Mouse (Mus musculus) ES-CJ7 (cell line): ENCODE data around the gene Trp73.

Experiments used
- DNase-seq: peaks from one replicate; pipeline ENCODE4 v3.0.0; 2011; ENCODE audit warnings: low read depth, low spot score

Trp73 gene

GRCm38 (mm10) chr4:154037123-154037522 lies 102.9 kb downstream of the Trp73 start:
- no peak for DNase-seq

DNA sequence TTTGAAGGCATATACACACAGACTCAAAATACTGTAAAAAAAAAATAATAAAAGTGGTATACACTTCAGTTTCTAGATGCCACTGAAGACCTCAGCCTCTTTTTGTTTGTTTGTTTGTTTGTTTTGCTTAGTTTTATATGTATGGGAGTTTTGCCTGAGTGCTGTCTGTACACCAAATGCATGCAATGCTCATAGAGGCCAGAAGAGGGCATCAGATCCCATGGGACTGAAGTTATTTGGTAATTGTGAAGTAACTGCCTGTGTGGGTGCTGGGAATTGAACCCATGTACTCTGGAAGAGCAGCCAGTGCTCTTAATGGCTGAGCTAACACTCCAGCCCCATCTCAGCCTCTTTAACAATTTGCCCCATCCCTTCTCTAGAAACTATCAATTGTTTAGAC lies 111.4 kb downstream of the Trp73 start:
- peak; percentile 66 for DNase-seq

DNA sequence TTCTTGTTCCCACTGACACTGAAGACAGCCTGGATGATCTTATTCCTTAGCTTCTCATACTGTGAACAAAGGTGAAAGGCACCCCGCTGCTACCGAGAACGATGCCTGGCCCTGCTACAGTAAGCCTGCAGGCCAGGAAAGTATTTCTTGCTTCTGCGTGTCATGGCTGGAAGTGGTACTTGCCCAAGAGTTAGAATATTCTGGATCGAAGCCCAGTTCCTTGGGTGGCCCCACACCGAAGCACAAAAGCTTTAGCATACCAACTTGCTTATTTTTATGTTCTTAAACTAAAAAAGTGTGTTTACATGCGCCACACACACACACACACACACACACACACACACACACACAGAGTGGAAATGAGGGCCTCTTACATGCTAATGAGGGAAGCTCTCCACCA lies 111.9 kb downstream of the Trp73 start:
- no peak for DNase-seq

DNA sequence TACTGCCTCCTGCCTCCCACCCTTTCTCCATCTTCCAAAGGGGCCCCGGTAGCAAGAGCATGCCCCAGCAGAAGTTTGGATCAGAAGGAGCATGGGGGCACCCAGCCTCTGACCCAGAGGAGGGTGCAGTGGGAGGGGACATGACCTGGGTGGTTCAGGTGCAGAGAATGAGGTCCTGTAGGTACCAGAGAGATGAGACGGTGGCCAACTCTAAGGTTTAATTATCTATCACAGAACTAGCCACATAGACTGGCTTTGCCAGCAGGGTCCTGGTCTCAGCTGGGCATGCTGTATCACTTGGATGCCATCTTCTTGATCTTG lies 113.6 kb downstream of the Trp73 start:
- no peak for DNase-seq

DNA sequence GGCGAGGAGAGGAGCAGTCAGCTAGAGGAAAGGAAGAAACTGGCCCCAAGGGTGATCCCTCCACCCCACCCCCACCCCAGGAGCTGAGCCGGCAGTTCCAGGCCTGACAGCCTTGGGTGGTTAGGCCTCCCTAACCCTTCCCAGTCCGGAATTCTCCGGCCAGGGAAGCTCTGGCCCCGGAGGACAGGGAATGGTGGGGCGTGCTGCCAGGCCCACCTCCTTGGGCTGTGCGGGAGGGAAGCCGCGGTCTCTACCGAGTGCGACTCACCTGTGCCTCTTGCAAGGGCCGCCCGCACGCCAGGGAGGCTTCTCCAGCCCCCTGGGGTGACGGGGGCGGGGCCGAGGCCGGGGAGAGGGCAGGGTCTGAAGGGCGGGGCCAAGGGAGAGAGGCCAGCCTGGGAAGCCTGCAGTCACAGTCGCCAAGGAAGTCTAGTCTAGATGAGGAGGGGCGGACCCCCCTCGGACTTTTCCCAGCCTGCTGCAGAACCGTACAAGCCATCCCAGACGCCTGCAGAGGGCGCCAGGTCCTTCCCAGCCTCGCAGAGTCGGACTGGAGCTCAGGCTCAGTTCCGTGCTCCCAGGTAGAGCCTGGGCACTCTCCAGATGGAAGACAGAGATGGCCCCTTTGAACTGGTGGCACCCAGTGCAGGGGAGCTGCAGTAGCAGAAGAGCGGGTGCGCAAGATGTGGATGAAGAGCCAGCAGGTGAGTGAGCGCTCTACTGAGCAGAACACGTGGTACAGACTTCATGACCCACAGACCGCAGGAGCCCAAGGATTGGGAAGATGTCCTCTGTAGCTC lies 114.2 kb downstream of the Trp73 start, which contains the start of gene Smim1:
Gene Smim1, minus strand, starts transcription at position 590 of the 800 bp plus-strand sequence.
- peak; percentile 87 for DNase-seq

GRCm38 (mm10) chr4:154024729-154025521 lies 115.1 kb downstream of the Trp73 start:
- no peak for DNase-seq

- no peak for DNase-seq
Observed at GRCm38 (mm10) chr4:154023754-154024601, 116.0 kb downstream of the Trp73 start.

GRCm38 (mm10) chr4:154022844-154023243 lies 117.2 kb downstream of the Trp73 start:
- DNase-seq, result no peak

DNA sequence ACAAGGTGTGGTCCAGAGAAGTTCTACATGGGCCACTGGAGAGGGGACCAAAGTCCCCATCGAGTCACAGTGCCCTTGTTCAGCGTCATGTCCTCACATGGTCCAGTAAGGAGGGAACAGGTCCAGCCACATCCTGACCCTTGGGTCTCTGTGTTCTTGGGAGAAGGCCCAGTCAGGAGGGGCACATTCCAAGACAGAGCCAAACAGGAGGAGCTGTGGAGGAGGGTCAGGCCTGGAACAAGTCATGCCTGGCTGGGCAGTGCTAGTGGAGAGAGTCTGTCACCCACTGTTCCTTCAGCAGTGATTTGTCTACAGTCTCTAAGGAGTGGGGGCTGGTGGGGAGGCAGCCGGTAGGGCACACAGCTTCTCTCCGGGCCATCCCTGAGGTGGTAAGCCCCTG lies 117.6 kb downstream of the Trp73 start:
- DNase-seq, result no peak

GRCm38 (mm10) chr4:154021432-154021831 lies 118.6 kb downstream of the Trp73 start:
- no peak for DNase-seq

DNA sequence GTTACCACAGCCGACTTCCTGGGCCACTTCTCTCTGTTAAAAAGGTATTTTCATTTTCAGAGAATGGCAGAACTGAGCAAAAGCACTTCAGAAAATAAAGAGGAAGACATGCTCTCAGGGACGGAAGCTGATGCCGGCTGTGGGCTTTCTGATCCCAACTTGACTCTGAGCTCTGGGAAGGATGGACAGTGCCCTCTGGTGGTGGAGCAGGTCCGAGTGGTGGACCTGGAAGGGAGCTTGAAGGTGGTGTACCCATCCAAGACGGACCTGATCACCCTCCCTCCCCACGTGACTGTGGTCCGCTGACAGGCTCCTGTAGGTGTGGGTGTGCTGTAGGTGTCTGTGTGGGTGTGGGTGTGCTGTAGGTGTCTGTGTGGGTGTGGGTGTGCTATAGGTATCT lies 120.4 kb downstream of the Trp73 start:
- DNase-seq, result peak; percentile 68

GRCm38 (mm10) chr4:154015476-154015875 lies 124.5 kb downstream of the Trp73 start:
- no peak for DNase-seq

DNA sequence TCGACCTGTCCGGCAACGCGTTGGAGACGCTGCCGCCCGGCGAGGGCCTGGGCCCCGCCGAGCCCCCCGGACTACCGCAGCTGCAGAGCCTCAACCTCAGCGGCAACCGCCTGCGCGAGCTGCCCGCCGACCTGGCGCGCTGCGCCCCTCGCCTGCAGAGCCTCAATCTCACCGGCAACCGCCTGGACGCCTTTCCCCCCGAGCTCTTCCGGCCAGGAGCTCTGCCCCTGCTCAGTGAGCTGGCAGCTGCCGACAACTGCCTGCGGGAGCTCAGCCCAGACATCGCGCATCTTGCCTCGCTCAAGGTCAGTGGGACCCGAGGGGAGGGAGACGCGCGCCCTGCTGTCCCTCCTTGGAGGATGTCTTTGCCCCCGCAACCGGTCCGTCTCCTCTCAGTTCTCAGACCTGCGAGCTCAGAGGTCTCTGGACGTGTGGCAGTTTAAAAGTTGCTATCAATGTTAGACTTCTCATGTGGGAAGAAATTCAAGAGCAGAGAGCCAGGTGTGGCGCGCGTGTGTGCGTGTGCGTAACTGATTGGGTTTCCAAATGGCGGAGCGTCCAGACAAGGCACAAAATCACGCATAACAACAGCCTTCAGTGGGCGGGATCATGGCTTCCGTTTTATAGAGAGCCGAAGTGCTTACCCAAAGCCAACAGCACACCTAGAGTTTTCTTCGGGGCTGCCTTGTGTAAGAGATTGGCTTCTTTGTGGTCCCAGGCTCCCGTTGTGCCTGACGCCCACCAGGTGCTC lies 127.7 kb downstream of the Trp73 start:
- DNase-seq, result peak; percentile 49

DNA sequence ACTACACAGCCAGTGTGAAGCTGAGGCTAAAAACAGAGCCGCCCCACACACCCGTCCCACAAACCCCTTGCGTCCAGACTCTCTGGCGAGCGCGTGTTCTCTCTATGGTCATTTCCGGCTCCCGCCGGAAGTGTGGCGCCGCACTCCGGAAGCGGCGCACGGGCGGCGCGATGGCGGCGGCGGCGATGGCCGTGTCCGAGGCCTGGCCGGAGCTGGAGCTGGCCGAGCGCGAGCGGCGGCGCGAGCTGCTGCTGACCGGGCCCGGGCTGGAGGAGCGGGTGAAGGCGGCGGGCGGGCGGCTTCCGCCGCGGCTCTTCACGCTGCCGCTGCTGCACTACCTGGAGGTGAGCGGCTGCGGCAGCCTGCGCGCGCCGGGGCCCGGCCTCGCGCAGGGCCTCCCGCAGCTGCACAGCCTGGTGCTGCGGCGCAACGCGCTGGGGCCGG lies 128.3 kb downstream of the Trp73 start, which contains the start of gene Lrrc47:
Gene Lrrc47, plus strand, starts transcription at position 86 of the 444 bp plus-strand sequence.
- DNase-seq, result peak; percentile 80

- no peak for DNase-seq
Observed at GRCm38 (mm10) chr4:154010907-154011645, 128.9 kb downstream of the Trp73 start.

GRCm38 (mm10) chr4:154007759-154008158 lies 132.2 kb downstream of the Trp73 start:
- DNase-seq, result no peak

GRCm38 (mm10) chr4:154006264-154006663 lies 133.7 kb downstream of the Trp73 start:
- no peak for DNase-seq
